Mouse (Mus musculus) 3T3-L1 (cell line): ENCODE results near the gene Alg5.
"Not testable (repeated sequence)": the region's sequence is repeated elsewhere in the genome, so short reads cannot be mapped to it uniquely, and the experiment has no call there.

Experiments used
- DNase-seq: peaks from one replicate; pipeline ENCODE4 v3.0.0-alpha.2; 2015; ENCODE audit warnings: low read depth, low spot score

The Alg5 gene

GRCm38 (mm10) chr3:54735247-54736046 lies at the start of gene Alg5, which contains the start of gene Exosc8:
Gene Alg5 (plus strand): TSS chr3:54735539.
Gene Exosc8 (minus strand): TSS chr3:54735393.
- DNase-seq, result no peak

- DNase-seq, result no peak
Measured at GRCm38 (mm10) chr3:54687245-54687644, 48.1 kb upstream of the Alg5 start.

GRCm38 (mm10) chr3:54689091-54689490 lies 46.2 kb upstream of the Alg5 start:
- DNase-seq, result peak; percentile 66

- DNase-seq, result peak; percentile 98
Measured at GRCm38 (mm10) chr3:54692202-54693055, 42.9 kb upstream of the Alg5 start, which contains the start of gene Supt20. Gene Supt20 (plus strand): TSS chr3:54692807.

GRCm38 (mm10) chr3:54693056-54693415 lies 42.3 kb upstream of the Alg5 start:
- peak; percentile 70 for DNase-seq

GRCm38 (mm10) chr3:54699759-54700301 lies 35.5 kb upstream of the Alg5 start:
- no peak for DNase-seq

- DNase-seq, result not testable (repeated sequence)
Measured at GRCm38 (mm10) chr3:54704106-54704505, 31.2 kb upstream of the Alg5 start.

GRCm38 (mm10) chr3:54708972-54709371 lies 26.4 kb upstream of the Alg5 start:
- no peak for DNase-seq

GRCm38 (mm10) chr3:54714253-54714652 lies 21.1 kb upstream of the Alg5 start, which contains the start of gene Gm21958:
Gene Gm21958 (minus strand): TSS chr3:54714353.
- DNase-seq, result no peak

GRCm38 (mm10) chr3:54715461-54715860 lies 19.9 kb upstream of the Alg5 start:
- peak; percentile 89 for DNase-seq

GRCm38 (mm10) chr3:54717348-54717747 lies 18.0 kb upstream of the Alg5 start:
- no peak for DNase-seq

- no peak for DNase-seq
Measured at GRCm38 (mm10) chr3:54718947-54719346, 16.4 kb upstream of the Alg5 start.

GRCm38 (mm10) chr3:54723741-54724500 lies 11.4 kb upstream of the Alg5 start:
- DNase-seq, result peak; percentile 21

- no peak for DNase-seq
Measured at GRCm38 (mm10) chr3:54725344-54725743, 10.0 kb upstream of the Alg5 start.

- DNase-seq, result no peak
Measured at GRCm38 (mm10) chr3:54727588-54727987, 7.8 kb upstream of the Alg5 start.

GRCm38 (mm10) chr3:54728100-54728499 lies 7.2 kb upstream of the Alg5 start:
- no peak for DNase-seq

GRCm38 (mm10) chr3:54731626-54732150 lies 3.7 kb upstream of the Alg5 start:
- no peak for DNase-seq

GRCm38 (mm10) chr3:54732371-54732770 lies 3.0 kb upstream of the Alg5 start:
- DNase-seq, result no peak

GRCm38 (mm10) chr3:54734411-54735246 lies 710 bp upstream of the Alg5 start:
- peak; percentile 87 for DNase-seq
